Mouse (Mus musculus): ENCODE data around the gene Ptprg. TPM values are rescaled to one million over a fixed set of nuclear protein-coding genes. Genes with fewer than 3 reads are reported as not detected.

The Ptprg gene
- polyA plus RNA-seq, 1 experiment, result 22.0 TPM

DNA sequence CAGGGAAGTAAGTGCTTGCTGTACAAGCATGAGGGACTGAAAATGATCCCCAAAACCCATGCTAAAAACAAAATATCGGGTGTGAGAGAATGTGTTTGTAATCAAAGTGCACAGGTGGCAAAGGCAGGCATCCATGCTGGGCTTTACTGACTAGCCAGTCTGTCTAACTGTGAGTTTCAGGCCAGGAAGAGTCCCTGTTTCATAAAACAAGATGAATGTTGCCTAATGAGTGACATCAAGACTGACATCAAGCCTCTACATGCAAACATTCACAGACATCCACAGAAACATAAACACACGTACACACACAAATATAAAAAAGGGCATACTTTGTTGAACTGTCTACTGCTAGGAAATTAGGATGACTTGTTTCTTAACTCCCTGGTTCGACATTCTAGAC lies 552.3 kb downstream of the Ptprg start:
- TF ChIP-seq CTCF (IDR thresholded peaks at IDR 0.05; ENCODE audit: borderline replicate concordance, insufficient read depth, low read depth, low read length) (no peak), POLR2A (IDR thresholded peaks at IDR 0.05; ENCODE audit: borderline replicate concordance, insufficient read depth, low read length) (no peak)
- Histone ChIP-seq H3K4me3 (replicated peaks; ENCODE audit: insufficient read depth, low read depth, low read length) (no peak overlapping the region), H3K4me1 (ENCODE audit: control insufficient read depth, insufficient read depth, low read length) (peaks cover 6% of the 10 kb centered on the region), H3K27ac (ENCODE audit: insufficient read depth, low read length) (no peak overlapping the region), H3K27me3 (ENCODE audit: control insufficient read depth, insufficient read depth, low read length) (no peaks in the 10 kb centered on the region)
- DNase-seq, result no peak
- WGBS, result 65% methylated on average over 3 of the region's 3 CpGs

GRCm38 (mm10) chr14:12107459-12107858 lies 554.1 kb downstream of the Ptprg start:
- Histone ChIP-seq H3K4me1 (ENCODE audit: control insufficient read depth, insufficient read depth, low read length) (peaks cover 6% of the 10 kb centered on the region), H3K27me3 (ENCODE audit: control insufficient read depth, insufficient read depth, low read length) (no peaks in the 10 kb centered on the region), H3K27ac (ENCODE audit: insufficient read depth, low read length) (no peak overlapping the region), H3K4me3 (replicated peaks; ENCODE audit: insufficient read depth, low read depth, low read length) (no peak overlapping the region)
- no peak for DNase-seq
- 95% methylated on average over 7 of the region's 7 CpGs for WGBS
- TF ChIP-seq POLR2A (IDR thresholded peaks at IDR 0.05; ENCODE audit: borderline replicate concordance, insufficient read depth, low read length) (no peak), CTCF (IDR thresholded peaks at IDR 0.05; ENCODE audit: borderline replicate concordance, insufficient read depth, low read depth, low read length) (no peak)

DNA sequence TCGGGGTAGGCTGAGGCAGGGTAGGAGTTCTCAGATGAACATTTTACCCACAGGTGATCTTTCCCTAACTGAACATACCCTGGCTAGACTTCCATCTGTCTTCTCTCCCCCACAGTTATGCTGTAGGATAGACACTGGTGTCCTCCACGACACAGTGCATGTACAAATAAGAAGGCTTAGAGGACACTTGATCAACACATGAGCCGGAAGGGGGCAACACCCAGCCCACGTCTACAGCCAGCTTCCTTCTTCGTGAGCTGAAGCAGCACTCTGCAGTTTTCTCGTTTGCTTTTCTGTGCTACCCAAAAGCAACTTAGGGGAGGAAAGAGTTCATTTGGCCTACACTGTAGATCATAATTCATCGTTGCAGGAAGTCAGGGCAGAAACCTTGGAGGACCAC lies 554.7 kb downstream of the Ptprg start:
- no peak for DNase-seq
- TF ChIP-seq POLR2A (IDR thresholded peaks at IDR 0.05; ENCODE audit: borderline replicate concordance, insufficient read depth, low read length), result no peak
- no peak for TF ChIP-seq CTCF (IDR thresholded peaks at IDR 0.05; ENCODE audit: borderline replicate concordance, insufficient read depth, low read depth, low read length)
- 88% methylated on average over 7 of the region's 7 CpGs for WGBS
- no peak overlapping the region for H3K4me3 ChIP-seq (replicated peaks; ENCODE audit: insufficient read depth, low read depth, low read length)
- H3K27ac ChIP-seq (ENCODE audit: insufficient read depth, low read length), result no peak overlapping the region
- no peaks in the 10 kb centered on the region for H3K27me3 ChIP-seq (ENCODE audit: control insufficient read depth, insufficient read depth, low read length)
- peaks cover 6% of the 10 kb centered on the region for H3K4me1 ChIP-seq (ENCODE audit: control insufficient read depth, insufficient read depth, low read length)

DNA sequence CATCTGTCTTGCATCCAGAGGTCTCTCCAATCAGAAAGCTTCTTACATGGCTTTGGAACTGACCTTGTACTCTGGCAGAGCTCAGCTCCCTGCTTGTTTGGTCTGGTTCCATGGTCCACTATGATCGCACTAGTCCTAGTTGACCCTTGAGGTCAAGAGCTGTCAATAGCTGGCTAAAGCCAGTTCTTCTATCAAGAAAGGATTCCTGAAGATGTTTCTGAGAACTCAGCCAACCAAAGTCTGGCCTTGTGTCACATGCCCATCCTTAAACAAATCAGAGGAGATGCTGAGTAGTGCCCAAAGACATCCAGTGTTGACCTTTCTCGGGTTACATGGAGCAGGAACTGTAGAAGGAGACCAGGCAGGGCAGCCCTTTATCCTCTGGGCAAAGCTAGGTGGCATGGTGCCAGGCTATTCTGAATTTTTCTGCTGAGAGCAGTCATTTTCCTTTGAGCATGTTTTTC lies 559.2 kb downstream of the Ptprg start:
- no peak overlapping the region for H3K27ac ChIP-seq (ENCODE audit: insufficient read depth, low read length)
- DNase-seq, result peak; percentile 24 to 32
- H3K4me3 ChIP-seq (replicated peaks; ENCODE audit: insufficient read depth, low read depth, low read length), result no peak overlapping the region
- H3K27me3 ChIP-seq (ENCODE audit: control insufficient read depth, insufficient read depth, low read length), result no peaks in the 10 kb centered on the region
- no peaks in the 10 kb centered on the region for H3K4me1 ChIP-seq (ENCODE audit: control insufficient read depth, insufficient read depth, low read length)
- TF ChIP-seq POLR2A (IDR thresholded peaks at IDR 0.05; ENCODE audit: borderline replicate concordance, insufficient read depth, low read length) (no peak), CTCF (IDR thresholded peaks at IDR 0.05; ENCODE audit: borderline replicate concordance, insufficient read depth, low read depth, low read length) (no peak)
- WGBS, result 62% methylated on average over 2 of the region's 2 CpGs

GRCm38 (mm10) chr14:12113326-12113725 lies 560.0 kb downstream of the Ptprg start:
- DNase-seq, result no peak
- TF ChIP-seq CTCF (IDR thresholded peaks at IDR 0.05; ENCODE audit: borderline replicate concordance, insufficient read depth, low read depth, low read length) (no peak), POLR2A (IDR thresholded peaks at IDR 0.05; ENCODE audit: borderline replicate concordance, insufficient read depth, low read length) (no peak)
- 67% methylated on average over 5 of the region's 5 CpGs for WGBS
- Histone ChIP-seq H3K4me1 (ENCODE audit: control insufficient read depth, insufficient read depth, low read length) (no peaks in the 10 kb centered on the region), H3K27ac (ENCODE audit: insufficient read depth, low read length) (no peak overlapping the region), H3K27me3 (ENCODE audit: control insufficient read depth, insufficient read depth, low read length) (no peaks in the 10 kb centered on the region), H3K4me3 (replicated peaks; ENCODE audit: insufficient read depth, low read depth, low read length) (no peak overlapping the region)

- 96% methylated on average over 6 of the region's 6 CpGs for WGBS
These were observed 560.7 kb downstream of the Ptprg start for GRCm38 (mm10) chr14:12114016-12114415.

GRCm38 (mm10) chr14:12119260-12119659 lies 565.9 kb downstream of the Ptprg start:
- 83% methylated on average over 8 of the region's 8 CpGs for WGBS

More at GRCm38 (mm10) chr14:12114016-12114415, 560.7 kb downstream of the Ptprg start:
- no peaks in the 10 kb centered on the region for H3K27me3 ChIP-seq (ENCODE audit: control insufficient read depth, insufficient read depth, low read length)
- H3K27ac ChIP-seq (ENCODE audit: insufficient read depth, low read length), result no peak overlapping the region
- H3K4me1 ChIP-seq (ENCODE audit: control insufficient read depth, insufficient read depth, low read length), result no peaks in the 10 kb centered on the region
- TF ChIP-seq CTCF (IDR thresholded peaks at IDR 0.05; ENCODE audit: borderline replicate concordance, insufficient read depth, low read depth, low read length) (no peak), POLR2A (IDR thresholded peaks at IDR 0.05; ENCODE audit: borderline replicate concordance, insufficient read depth, low read length) (no peak)
- DNase-seq, result no peak
- H3K4me3 ChIP-seq (replicated peaks; ENCODE audit: insufficient read depth, low read depth, low read length), result no peak overlapping the region

GRCm38 (mm10) chr14:12121906-12122305 lies 568.6 kb downstream of the Ptprg start:
- WGBS, result 78% methylated on average over 7 of the region's 7 CpGs
- H3K27ac ChIP-seq (ENCODE audit: insufficient read depth, low read length), result no peak overlapping the region
- H3K4me1 ChIP-seq (ENCODE audit: control insufficient read depth, insufficient read depth, low read length), result no peaks in the 10 kb centered on the region
- DNase-seq, result no peak
- no peaks in the 10 kb centered on the region for H3K27me3 ChIP-seq (ENCODE audit: control insufficient read depth, insufficient read depth, low read length)
- TF ChIP-seq CTCF (IDR thresholded peaks at IDR 0.05; ENCODE audit: borderline replicate concordance, insufficient read depth, low read depth, low read length) (no peak), POLR2A (IDR thresholded peaks at IDR 0.05; ENCODE audit: borderline replicate concordance, insufficient read depth, low read length) (no peak)
- no peak overlapping the region for H3K4me3 ChIP-seq (replicated peaks; ENCODE audit: insufficient read depth, low read depth, low read length)

More at GRCm38 (mm10) chr14:12119260-12119659, 565.9 kb downstream of the Ptprg start:
- no peaks in the 10 kb centered on the region for H3K4me1 ChIP-seq (ENCODE audit: control insufficient read depth, insufficient read depth, low read length)
- no peak overlapping the region for H3K4me3 ChIP-seq (replicated peaks; ENCODE audit: insufficient read depth, low read depth, low read length)
- H3K27me3 ChIP-seq (ENCODE audit: control insufficient read depth, insufficient read depth, low read length), result no peaks in the 10 kb centered on the region
- no peak overlapping the region for H3K27ac ChIP-seq (ENCODE audit: insufficient read depth, low read length)
- DNase-seq, result no peak
- TF ChIP-seq CTCF (IDR thresholded peaks at IDR 0.05; ENCODE audit: borderline replicate concordance, insufficient read depth, low read depth, low read length) (no peak), POLR2A (IDR thresholded peaks at IDR 0.05; ENCODE audit: borderline replicate concordance, insufficient read depth, low read length) (no peak)

Data from cerebellum, adult 2 months (tissue).